Mouse (Mus musculus) kidney, adult 2 months (tissue): ENCODE measurements at regions not wholly inside any gene's neighbourhood (a gene's known extent, or its start where the extent isn't known, plus 50 kb on each side); places are given as distances from the start of the nearest gene placed in this dataset.
A peak's percentile ranks its signal among the peaks of the same experiment; 100 is the strongest.

Experiments used
- DNase-seq: peaks from one replicate; pipeline ENCODE4 v3.0.0; 2021
- H3K27ac ChIP-seq: fragments of 200-500 bp; 2 replicates; pipeline ENCODE4 v1.5.1; 2012; ENCODE audit warnings: low read depth, low read length, control low read depth, inconsistent platforms; ENCODE audit not compliant: insufficient read depth
- H3K27me3 ChIP-seq: fragments of 200-500 bp; replicated peaks from 2 replicates; pipeline ENCODE4 v1.6.1; 2012; ENCODE audit warnings: mild to moderate bottlenecking, moderate library complexity, low read length, inconsistent platforms; ENCODE audit not compliant: control insufficient read depth, insufficient read depth
- H3K36me3 ChIP-seq: fragments of 200-500 bp; 2 replicates; pipeline ENCODE4 v1.6.1; 2012; ENCODE audit warnings: mild to moderate bottlenecking, moderate library complexity, low read length, inconsistent platforms; ENCODE audit not compliant: control insufficient read depth, insufficient read depth
- H3K4me1 ChIP-seq: fragments of 200-500 bp; 2 replicates; pipeline ENCODE4 v1.6.1; 2011; ENCODE audit warnings: low read length; ENCODE audit not compliant: control insufficient read depth, insufficient read depth
- H3K4me3 ChIP-seq: fragments of 200-500 bp; 2 replicates; pipeline ENCODE4 v1.5.1; 2011; ENCODE audit warnings: mild to moderate bottlenecking, low read depth, low read length, control low read depth; ENCODE audit not compliant: insufficient read depth
- CTCF ChIP-seq: fragments of 200-500 bp; conservative IDR thresholded peaks from 2 replicates; pipeline ENCODE4 v1.5.1; 2011; ENCODE audit warnings: low read depth, mild to moderate bottlenecking, control low read depth, low read length, moderate library complexity, mixed read lengths; ENCODE audit not compliant: insufficient read depth, insufficient read length
- POLR2A ChIP-seq: fragments of 200-500 bp; IDR thresholded peaks from one replicate; pipeline ENCODE4 v1.6.1; 2011; ENCODE audit warnings: low read depth, low read length, control low read depth
- WGBS: fragments of 180-500 bp; shearing (Covaris S2); methylation state at CpG from one replicate; pipeline ENCODE4 v1.1.7; 2018; 5-methylcytosine and 5-hydroxymethylcytosine counted together

- TF ChIP-seq POLR2A: no peak
- no peak for TF ChIP-seq CTCF
- H3K36me3 ChIP-seq: no peaks in the 10 kb centered on the region
- 58% methylated on average over 8 of the region's 8 CpGs for WGBS
- no peak for DNase-seq
- H3K27me3 ChIP-seq: no peaks in the 10 kb centered on the region
- no peak overlapping the region for H3K4me3 ChIP-seq
- H3K4me1 ChIP-seq: no peaks in the 10 kb centered on the region
- H3K27ac ChIP-seq: no peak overlapping the region
Observed at GRCm38 (mm10) chr4:131521307-131521651, 316.8 kb downstream of the Ptpru start.

GRCm38 (mm10) chr4:131525236-131525635, 312.9 kb downstream of the Ptpru start:
- TF ChIP-seq POLR2A: no peak
- TF ChIP-seq CTCF: no peak
- Histone ChIP-seq H3K4me3 (no peak overlapping the region), H3K36me3 (no peaks in the 10 kb centered on the region), H3K27me3 (no peaks in the 10 kb centered on the region), H3K27ac (no peak overlapping the region), H3K4me1 (0 out of 2 replicates have a peak, but pooled peaks cover 2% of the 10 kb centered on the region)
- no peak for DNase-seq
- WGBS: 77% methylated on average over 3 of the region's 3 CpGs

GRCm38 (mm10) chr4:131530491-131530890, 307.6 kb downstream of the Ptpru start:
- H3K27ac ChIP-seq: no peak overlapping the region

GRCm38 (mm10) chr4:131531003-131531402, 307.1 kb downstream of the Ptpru start:
- Histone ChIP-seq H3K4me1 (0 out of 2 replicates have a peak, but pooled peaks cover 2% of the 10 kb centered on the region), H3K4me3 (no peak overlapping the region), H3K27me3 (no peaks in the 10 kb centered on the region), H3K27ac (no peak overlapping the region), H3K36me3 (no peaks in the 10 kb centered on the region)
- peak; percentile 56 for DNase-seq
- no peak for TF ChIP-seq POLR2A
- WGBS: 50% methylated on average over 8 of the region's 8 CpGs

More at GRCm38 (mm10) chr4:131530491-131530890, 307.6 kb downstream of the Ptpru start:
- Histone ChIP-seq H3K36me3 (no peaks in the 10 kb centered on the region), H3K4me1 (0 out of 2 replicates have a peak, but pooled peaks cover 2% of the 10 kb centered on the region), H3K27me3 (no peaks in the 10 kb centered on the region), H3K4me3 (no peak overlapping the region)
- 28% methylated on average over 5 of the region's 5 CpGs for WGBS
- TF ChIP-seq POLR2A (no peak), CTCF (no peak)
- DNase-seq: no peak

GRCm38 (mm10) chr4:131534831-131535230, 303.3 kb downstream of the Ptpru start:
- TF ChIP-seq POLR2A (no peak), CTCF (no peak)
- no peak overlapping the region for H3K27ac ChIP-seq
- H3K4me1 ChIP-seq: no peaks in the 10 kb centered on the region
- peak; percentile 37 for DNase-seq
- WGBS: 75% methylated on average over 6 of the region's 6 CpGs
- no peaks in the 10 kb centered on the region for H3K36me3 ChIP-seq
- H3K27me3 ChIP-seq: no peaks in the 10 kb centered on the region
- H3K4me3 ChIP-seq: no peak overlapping the region

GRCm38 (mm10) chr4:131538237-131538636, 299.9 kb downstream of the Ptpru start:
- no peak for TF ChIP-seq CTCF
- TF ChIP-seq POLR2A: no peak
- Histone ChIP-seq H3K27ac (no peak overlapping the region), H3K27me3 (no peaks in the 10 kb centered on the region), H3K4me3 (no peak overlapping the region), H3K36me3 (no peaks in the 10 kb centered on the region), H3K4me1 (no peaks in the 10 kb centered on the region)
- WGBS: 43% methylated on average over 4 of the region's 4 CpGs
- DNase-seq: no peak

GRCm38 (mm10) chr4:131546422-131547200, 291.5 kb downstream of the Ptpru start:
- Histone ChIP-seq H3K36me3 (no peaks in the 10 kb centered on the region), H3K27ac (no peak overlapping the region), H3K4me3 (no peak overlapping the region), H3K27me3 (no peaks in the 10 kb centered on the region), H3K4me1 (no peaks in the 10 kb centered on the region)
- 46% methylated on average over 12 of the region's 12 CpGs for WGBS
- TF ChIP-seq POLR2A (no peak), CTCF (no peak)
- DNase-seq: no peak
